Mouse (Mus musculus) kidney, postnatal 4 days (tissue): ENCODE results near the gene Acot1.
"Not testable (repeated sequence)": the region's sequence is repeated elsewhere in the genome, so short reads cannot be mapped to it uniquely, and the experiment has no call there.

Experiments used
- DNase-seq, 2 experiments: peaks; one replicate each; pipeline ENCODE4 v3.0.0; 2021; ENCODE audit warnings: mixed read lengths in 2 of 2

The Acot1 gene

GRCm38 (mm10) chr12:84022266-84022665, 13.0 kb downstream of the Acot1 start:
- DNase-seq = not testable (repeated sequence)

- no peak for DNase-seq
These were observed 13.9 kb downstream of the Acot1 start for GRCm38 (mm10) chr12:84023052-84023745.

- DNase-seq = no peak
These were observed 16.6 kb downstream of the Acot1 start for GRCm38 (mm10) chr12:84025888-84026287.

- DNase-seq = not testable (repeated sequence)
These were observed 19.0 kb downstream of the Acot1 start for GRCm38 (mm10) chr12:84028328-84028727.

- not testable (repeated sequence) for DNase-seq
These were observed 19.8 kb downstream of the Acot1 start for GRCm38 (mm10) chr12:84029043-84029442.

- peak; percentile 81 to 85 for DNase-seq
These were observed 21.5 kb downstream of the Acot1 start for GRCm38 (mm10) chr12:84030659-84031332.

GRCm38 (mm10) chr12:84032854-84033253, 23.6 kb downstream of the Acot1 start:
- no peak for DNase-seq

GRCm38 (mm10) chr12:84033302-84033701, 24.0 kb downstream of the Acot1 start:
- DNase-seq = not testable (repeated sequence)

- no peak for DNase-seq
These were observed 24.8 kb downstream of the Acot1 start for GRCm38 (mm10) chr12:84034108-84034507.

- peak; percentile 60 to 77 for DNase-seq
These were observed 29.0 kb downstream of the Acot1 start, which contains the start of gene Acot4 for GRCm38 (mm10) chr12:84038241-84038640. Gene Acot4, plus strand, starts transcription at chr12:84038379.

GRCm38 (mm10) chr12:84038691-84039111, 29.4 kb downstream of the Acot1 start, which contains the start of gene Gm49366:
Gene Gm49366, plus strand, starts transcription at chr12:84038935.
- peak; percentile 62 to 72 for DNase-seq

- peak; percentile 23 to 33 for DNase-seq
These were observed 33.0 kb downstream of the Acot1 start for GRCm38 (mm10) chr12:84042248-84042647.

- DNase-seq = no peak
These were observed 34.8 kb downstream of the Acot1 start for GRCm38 (mm10) chr12:84044045-84044444.

- DNase-seq = no peak
These were observed 37.6 kb downstream of the Acot1 start for GRCm38 (mm10) chr12:84046906-84047305.

GRCm38 (mm10) chr12:84050744-84051143, 41.5 kb downstream of the Acot1 start:
- DNase-seq = not testable (repeated sequence)

GRCm38 (mm10) chr12:84051937-84052474, 42.7 kb downstream of the Acot1 start, which contains the start of gene Acot3:
Gene Acot3, plus strand, starts transcription at chr12:84052144.
- no peak for DNase-seq

GRCm38 (mm10) chr12:84052609-84053008, 43.3 kb downstream of the Acot1 start:
- no peak for DNase-seq

GRCm38 (mm10) chr12:84053173-84053572, 43.9 kb downstream of the Acot1 start:
- DNase-seq = no peak

- peak; percentile 54 to 68 for DNase-seq
These were observed 44.5 kb downstream of the Acot1 start for GRCm38 (mm10) chr12:84053679-84054391.

- DNase-seq = no peak
These were observed 51.7 kb downstream of the Acot1 start for GRCm38 (mm10) chr12:84060946-84061345.

GRCm38 (mm10) chr12:84062336-84062735, 53.0 kb downstream of the Acot1 start:
- no peak for DNase-seq

- peak; percentile 52 to 54 for DNase-seq
These were observed 53.9 kb downstream of the Acot1 start for GRCm38 (mm10) chr12:84063228-84063627.

GRCm38 (mm10) chr12:84063833-84064232, 54.5 kb downstream of the Acot1 start:
- DNase-seq = no peak
